Mouse (Mus musculus): ENCODE results near the gene Nup214. TPM values are rescaled to one million over a fixed set of nuclear protein-coding genes. Genes with fewer than 3 reads are reported as not detected.

Gene Nup214
- total and polyA plus RNA-seq, 2 experiments, result 5.3 to 11.5 TPM

GRCm38 (mm10) chr2:32088372-32088981 is 114.2 kb downstream of the Nup214 start:
- WGBS, result 13% methylated on average over 35 of the region's 35 CpGs

GRCm38 (mm10) chr2:32089606-32090005 is 115.4 kb downstream of the Nup214 start:
- WGBS, result 62% methylated on average over 3 of the region's 3 CpGs
- peak; percentile 66 for DNase-seq (ENCODE audit: extremely low read depth, low read depth, low spot score)
- Histone ChIP-seq H3K4me3 (ENCODE audit: insufficient read depth, low read depth, low read length) (no peak overlapping the region), H3K4me1 (ENCODE audit: control insufficient read depth, insufficient read depth, low read length) (no peaks in the 10 kb centered on the region), H3K36me3 (ENCODE audit: control insufficient read depth, insufficient read depth, low read length) (no peaks in the 10 kb centered on the region), H3K79me2 (ENCODE audit: control insufficient read depth, insufficient read depth, low read length) (no peaks in the 10 kb centered on the region), H3K9ac (ENCODE audit: low read depth, low read length) (no peak overlapping the region), H3K27ac (replicated peaks; ENCODE audit: insufficient read depth, low read depth, low read length) (no peak overlapping the region), H3K27me3 (ENCODE audit: control insufficient read depth, insufficient read depth, low read length) (0 out of 2 replicates have a peak, but pooled peaks cover 5% of the 10 kb centered on the region)
- no peak for TF ChIP-seq CTCF (IDR thresholded peaks at IDR 0.05; ENCODE audit: low read depth, low read length)

More at GRCm38 (mm10) chr2:32088372-32088981, 114.2 kb downstream of the Nup214 start:
- Histone ChIP-seq H3K4me3 (ENCODE audit: insufficient read depth, low read depth, low read length) (no peak overlapping the region), H3K36me3 (ENCODE audit: control insufficient read depth, insufficient read depth, low read length) (no peaks in the 10 kb centered on the region), H3K27me3 (ENCODE audit: control insufficient read depth, insufficient read depth, low read length) (peaks cover 11% of the 10 kb centered on the region), H3K27ac (replicated peaks; ENCODE audit: insufficient read depth, low read depth, low read length) (no peak overlapping the region), H3K4me1 (ENCODE audit: control insufficient read depth, insufficient read depth, low read length) (no peaks in the 10 kb centered on the region), H3K79me2 (ENCODE audit: control insufficient read depth, insufficient read depth, low read length) (no peaks in the 10 kb centered on the region), H3K9ac (ENCODE audit: low read depth, low read length) (no peak overlapping the region)
- DNase-seq (ENCODE audit: extremely low read depth, low read depth, low spot score), result no peak
- TF ChIP-seq CTCF (IDR thresholded peaks at IDR 0.05; ENCODE audit: low read depth, low read length) (no peak), POLR2A (IDR thresholded peaks at IDR 0.05; ENCODE audit: extremely low read depth, insufficient read depth, low read length) (no peak)

GRCm38 (mm10) chr2:32090145-32090544 is 115.9 kb downstream of the Nup214 start:
- H3K27ac ChIP-seq (replicated peaks; ENCODE audit: insufficient read depth, low read depth, low read length), result no peak overlapping the region
- H3K9ac ChIP-seq (ENCODE audit: low read depth, low read length), result no peak overlapping the region
- no peak for TF ChIP-seq CTCF (IDR thresholded peaks at IDR 0.05; ENCODE audit: low read depth, low read length)
- DNase-seq (ENCODE audit: extremely low read depth, low read depth, low spot score), result no peak
- H3K79me2 ChIP-seq (ENCODE audit: control insufficient read depth, insufficient read depth, low read length), result no peaks in the 10 kb centered on the region
- 0 out of 2 replicates have a peak, but pooled peaks cover 5% of the 10 kb centered on the region for H3K27me3 ChIP-seq (ENCODE audit: control insufficient read depth, insufficient read depth, low read length)
- no peaks in the 10 kb centered on the region for H3K4me1 ChIP-seq (ENCODE audit: control insufficient read depth, insufficient read depth, low read length)
- WGBS, result 93% methylated on average over 2 of the region's 2 CpGs
- H3K36me3 ChIP-seq (ENCODE audit: control insufficient read depth, insufficient read depth, low read length), result no peaks in the 10 kb centered on the region
- no peak overlapping the region for H3K4me3 ChIP-seq (ENCODE audit: insufficient read depth, low read depth, low read length)

- TF ChIP-seq POLR2A (IDR thresholded peaks at IDR 0.05; ENCODE audit: extremely low read depth, insufficient read depth, low read length) (no peak), CTCF (IDR thresholded peaks at IDR 0.05; ENCODE audit: low read depth, low read length) (no peak)
- no peak overlapping the region for H3K4me3 ChIP-seq (ENCODE audit: insufficient read depth, low read depth, low read length)
- no peaks in the 10 kb centered on the region for H3K36me3 ChIP-seq (ENCODE audit: control insufficient read depth, insufficient read depth, low read length)
- no peaks in the 10 kb centered on the region for H3K4me1 ChIP-seq (ENCODE audit: control insufficient read depth, insufficient read depth, low read length)
- H3K9ac ChIP-seq (ENCODE audit: low read depth, low read length), result no peak overlapping the region
- WGBS, result 57% methylated on average over 3 of the region's 3 CpGs
- H3K27me3 ChIP-seq (ENCODE audit: control insufficient read depth, insufficient read depth, low read length), result 0 out of 2 replicates have a peak, but pooled peaks cover 5% of the 10 kb centered on the region
- no peak for DNase-seq (ENCODE audit: extremely low read depth, low read depth, low spot score)
- no peaks in the 10 kb centered on the region for H3K79me2 ChIP-seq (ENCODE audit: control insufficient read depth, insufficient read depth, low read length)
- H3K27ac ChIP-seq (replicated peaks; ENCODE audit: insufficient read depth, low read depth, low read length), result no peak overlapping the region
Observed at GRCm38 (mm10) chr2:32091956-32092355, 117.7 kb downstream of the Nup214 start.

DNA sequence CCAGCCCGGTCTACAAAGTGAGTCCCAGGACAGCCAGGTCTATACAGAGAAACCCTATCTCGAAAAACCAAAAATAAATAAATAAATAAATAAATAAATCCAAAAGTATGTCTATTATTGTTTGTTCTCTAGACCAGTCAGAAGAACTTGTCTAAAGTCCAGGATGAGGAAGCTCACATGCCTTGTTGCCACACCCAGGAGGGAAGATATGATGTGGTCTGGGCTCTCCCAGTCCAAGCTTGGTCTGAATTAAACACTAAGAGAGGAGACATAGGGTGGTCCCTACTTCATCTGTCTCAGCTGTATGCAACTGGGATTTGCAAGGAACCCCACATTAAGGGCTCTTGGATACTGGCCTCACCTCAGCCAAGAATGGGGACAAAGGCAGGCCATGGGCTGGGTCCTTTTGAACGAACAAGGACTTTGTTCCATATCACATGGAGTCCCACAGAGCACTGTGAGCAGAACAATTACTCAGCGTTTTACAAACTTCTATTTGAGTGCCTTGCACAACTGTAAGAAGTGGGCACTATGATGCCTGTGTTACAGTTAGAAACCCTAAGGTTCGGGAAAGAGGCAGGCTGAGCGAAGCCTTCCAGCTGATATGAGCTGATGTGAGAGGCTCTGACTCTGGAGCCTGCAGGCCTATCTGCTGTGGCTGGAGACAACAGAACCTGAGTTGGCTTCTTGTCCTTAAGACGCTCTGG is 119.9 kb downstream of the Nup214 start:
- 82% methylated on average over 7 of the region's 7 CpGs for WGBS
- H3K27ac ChIP-seq (replicated peaks; ENCODE audit: insufficient read depth, low read depth, low read length), result no peak overlapping the region
- DNase-seq (ENCODE audit: extremely low read depth, low read depth, low spot score), result no peak
- H3K9ac ChIP-seq (ENCODE audit: low read depth, low read length), result no peak overlapping the region
- H3K79me2 ChIP-seq (ENCODE audit: control insufficient read depth, insufficient read depth, low read length), result no peaks in the 10 kb centered on the region
- H3K4me3 ChIP-seq (ENCODE audit: insufficient read depth, low read depth, low read length), result no peak overlapping the region
- no peak for TF ChIP-seq POLR2A (IDR thresholded peaks at IDR 0.05; ENCODE audit: extremely low read depth, insufficient read depth, low read length)
- no peak for TF ChIP-seq CTCF (IDR thresholded peaks at IDR 0.05; ENCODE audit: low read depth, low read length)
- no peaks in the 10 kb centered on the region for H3K4me1 ChIP-seq (ENCODE audit: control insufficient read depth, insufficient read depth, low read length)
- H3K36me3 ChIP-seq (ENCODE audit: control insufficient read depth, insufficient read depth, low read length), result no peaks in the 10 kb centered on the region
- H3K27me3 ChIP-seq (ENCODE audit: control insufficient read depth, insufficient read depth, low read length), result no peaks in the 10 kb centered on the region
